Mouse (Mus musculus): ENCODE measurements around the gene Gm12888.
"Not testable (repeated sequence)": the region's sequence is repeated elsewhere in the genome, so short reads cannot be mapped to it uniquely, and the experiment has no call there.

DNA sequence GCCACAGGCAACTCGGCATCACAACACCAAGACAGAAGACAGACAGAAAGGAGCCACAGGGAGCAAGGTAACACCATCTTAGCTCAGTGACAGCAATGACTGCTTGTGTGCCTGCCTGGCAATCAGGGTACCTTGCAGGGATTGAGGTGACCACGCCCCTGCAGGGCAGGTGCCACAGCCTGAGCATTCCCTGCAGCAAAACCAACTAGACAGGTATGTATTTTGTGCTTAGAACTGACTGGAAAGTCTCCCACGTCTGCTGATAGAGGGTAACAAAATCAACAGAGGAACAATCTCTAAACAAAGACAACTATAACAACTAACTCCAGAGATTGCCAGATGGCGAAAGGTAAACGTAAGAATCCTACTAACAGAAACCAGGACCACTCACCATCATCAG lies at the start of gene Gm12888:
- not testable (repeated sequence) for TF ChIP-seq CTCF (IDR thresholded peaks at IDR 0.05; ENCODE audit: low read depth, low read length); POLR2A (IDR thresholded peaks at IDR 0.05; ENCODE audit: borderline replicate concordance, low read depth, low read length)
